Mouse (Mus musculus) heart, postnatal 0 days (tissue): Measurements from ENCODE around the gene Cdk1.

Experiments
- CTCF ChIP-seq: IDR thresholded peaks from 2 replicates; pipeline ENCODE4 v1.5.1; 2016; ENCODE audit warnings: antibody characterized with exemption, control low read depth, low read depth
- EP300 ChIP-seq: IDR thresholded peaks from 2 replicates; pipeline ENCODE4 v1.6.1; 2016; ENCODE audit warnings: antibody characterized with exemption, low read depth

GRCm38 (mm10) chr10:69335195-69335536 lies 17.6 kb downstream of the Cdk1 start:
- TF ChIP-seq CTCF (no peak), EP300 (no peak)
